Comparison of ENCODE assay signal across 17 mouse cellular contexts in the genomic region with DNA sequence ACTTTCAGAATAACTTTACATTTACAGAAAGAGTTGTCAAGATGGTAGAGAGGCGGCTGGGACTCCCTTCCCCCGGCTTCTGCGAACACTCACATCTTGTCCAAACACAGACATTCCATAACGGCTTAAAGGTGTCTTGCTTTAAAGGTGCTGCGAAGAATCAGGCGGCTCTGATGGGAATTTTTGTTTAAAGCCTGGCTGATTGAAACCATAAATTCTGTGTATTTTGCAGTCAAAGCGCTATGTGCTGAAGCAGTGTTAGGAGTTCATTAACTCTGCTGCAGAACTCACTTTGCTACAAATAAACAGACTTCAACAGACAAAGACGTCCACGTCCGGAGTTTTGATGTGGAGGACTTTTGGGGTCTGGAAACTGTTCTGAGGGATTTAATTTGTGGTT. TPM values are rescaled to one million over a fixed set of nuclear protein-coding genes. Genes with fewer than 3 reads are reported as not detected.
A peak's percentile ranks its signal among the peaks of the same experiment; 100 is the strongest.
DNase-seq lines count a peak whose midpoint lies in the region; ATAC-seq and TF ChIP-seq lines count a peak whose summit lies in the region.
"Had no signal": no experiment of that assay in that cellular context is flagged by ENCODE, and none has a peak within 500 bp of the region (broad histone marks: within the 10 kb centered on the region; RNA-seq: fewer than 3 reads in every experiment).

No protein-coding gene starts in this region.

- no peak for DNase-seq in intestine, embryonic 14.5 days (ENCODE audit: low spot score)
- DNase-seq in midbrain, embryonic 11.5 days (ENCODE audit: low spot score, missing footprints), result peak; percentile 85
- no peak for DNase-seq in urinary bladder, postnatal 36 days (ENCODE audit: low spot score in 2 of 2)
- DNase-seq in ovary, postnatal 36 days (ENCODE audit: low spot score), result no peak
- DNase-seq: adrenal gland, postnatal 10 days; cerebellum, adult 8-10 months; kidney, postnatal 14 days; left cerebral cortex, postnatal 4 days; liver, postnatal 0 days; thymus, postnatal 14 days had no signal

- H3K27ac ChIP-seq in intestine, embryonic 14.5 days (ENCODE audit: low read depth), result peak overlapping the region; percentile 88
- no peak overlapping the region for H3K27ac ChIP-seq in intestine, postnatal 0 days (ENCODE audit: low read depth, low read length)
- no peak overlapping the region for H3K27ac ChIP-seq in midbrain, embryonic 11.5 days (ENCODE audit: low read depth, low read length)
- no peak overlapping the region for H3K27ac ChIP-seq in midbrain, embryonic 13.5 days
- peak overlapping the region; percentile 56 for H3K27ac ChIP-seq in intestine, embryonic 15.5 days
- H3K27ac ChIP-seq in stomach, embryonic 15.5 days, result peak overlapping the region; percentile 71
- H3K27ac ChIP-seq: neural tube, embryonic 13.5 days had no signal

- H3K9ac ChIP-seq in intestine, embryonic 14.5 days (ENCODE audit: low read length), result no peak overlapping the region; the same call in 1 of the 2 replicates
- no peak overlapping the region for H3K9ac ChIP-seq in intestine, postnatal 0 days (ENCODE audit: low read depth, low read length)
- H3K9ac ChIP-seq in midbrain, embryonic 11.5 days (ENCODE audit: low read length), result no peak overlapping the region
- no peak overlapping the region for H3K9ac ChIP-seq in midbrain, embryonic 13.5 days (replicated peaks)
- H3K9ac ChIP-seq in intestine, embryonic 15.5 days, result no peak overlapping the region
- no peak overlapping the region for H3K9ac ChIP-seq in stomach, embryonic 15.5 days
- H3K9ac ChIP-seq: liver, postnatal 0 days; neural tube, embryonic 13.5 days had no signal

- H3K36me3 ChIP-seq in intestine, embryonic 14.5 days (ENCODE audit: control insufficient read depth, insufficient read depth, low read length), result no peaks in the 10 kb centered on the region
- H3K36me3 ChIP-seq in intestine, postnatal 0 days (ENCODE audit: control insufficient read depth, insufficient read depth), result no peaks in the 10 kb centered on the region
- H3K36me3 ChIP-seq in midbrain, embryonic 11.5 days (ENCODE audit: control insufficient read depth, insufficient read depth, low read length), result no peaks in the 10 kb centered on the region
- H3K36me3 ChIP-seq in midbrain, embryonic 13.5 days, result no peaks in the 10 kb centered on the region
- no peaks in the 10 kb centered on the region for H3K36me3 ChIP-seq in intestine, embryonic 15.5 days
- H3K36me3 ChIP-seq in stomach, embryonic 15.5 days, result no peaks in the 10 kb centered on the region
- H3K36me3 ChIP-seq: neural tube, embryonic 13.5 days had no signal

- ATAC-seq in intestine, embryonic 14.5 days (replicated peaks; ENCODE audit: low FRiP score, low TSS enrichment, low read depth), result no peak
- ATAC-seq in intestine, postnatal 0 days, result no peak
- ATAC-seq in midbrain, embryonic 11.5 days (ENCODE audit: low FRiP score), result no peak
- ATAC-seq in midbrain, embryonic 13.5 days, result no peak
- ATAC-seq in intestine, embryonic 15.5 days, result 0 out of 2 replicates have a peak, but pooled peaks have one; percentile 35
- ATAC-seq in stomach, embryonic 15.5 days (ENCODE audit: insufficient read depth, low FRiP score, low read depth), result peak; percentile 25; the same call in 1 of the 2 replicates
- ATAC-seq: hindbrain, embryonic 16.5 days; liver, postnatal 0 days had no signal

- no peaks in the 10 kb centered on the region for H3K27me3 ChIP-seq in intestine, embryonic 14.5 days (replicated peaks; ENCODE audit: control insufficient read depth, insufficient read depth, low read length)
- no peaks in the 10 kb centered on the region for H3K27me3 ChIP-seq in intestine, postnatal 0 days (replicated peaks; ENCODE audit: control insufficient read depth, insufficient read depth, low read length)
- no peaks in the 10 kb centered on the region for H3K27me3 ChIP-seq in midbrain, embryonic 11.5 days (ENCODE audit: control insufficient read depth, insufficient read depth, low read length)
- no peaks in the 10 kb centered on the region for H3K27me3 ChIP-seq in midbrain, embryonic 13.5 days
- H3K27me3 ChIP-seq in intestine, embryonic 15.5 days (replicated peaks), result no peaks in the 10 kb centered on the region
- no peaks in the 10 kb centered on the region for H3K27me3 ChIP-seq in stomach, embryonic 15.5 days (replicated peaks)
- H3K27me3 ChIP-seq: neural tube, embryonic 13.5 days had no signal

- no peaks in the 10 kb centered on the region for H3K9me3 ChIP-seq in intestine, embryonic 14.5 days (ENCODE audit: control insufficient read depth, low read length)
- H3K9me3 ChIP-seq in intestine, postnatal 0 days (ENCODE audit: control insufficient read depth), result no peaks in the 10 kb centered on the region
- no peaks in the 10 kb centered on the region for H3K9me3 ChIP-seq in midbrain, embryonic 11.5 days (ENCODE audit: control insufficient read depth, low read length)
- no peaks in the 10 kb centered on the region for H3K9me3 ChIP-seq in midbrain, embryonic 13.5 days
- H3K9me3 ChIP-seq in intestine, embryonic 15.5 days, result no peaks in the 10 kb centered on the region
- H3K9me3 ChIP-seq in stomach, embryonic 15.5 days, result no peaks in the 10 kb centered on the region
- H3K9me3 ChIP-seq: neural tube, embryonic 13.5 days had no signal

- peak overlapping the region; percentile 22; the same call in 1 of the 2 replicates for H3K4me2 ChIP-seq in intestine, embryonic 14.5 days (ENCODE audit: low read length)
- H3K4me2 ChIP-seq in intestine, postnatal 0 days (replicated peaks; ENCODE audit: low read depth), result no peak overlapping the region
- H3K4me2 ChIP-seq in midbrain, embryonic 11.5 days, result no peak overlapping the region
- no peak overlapping the region for H3K4me2 ChIP-seq in midbrain, embryonic 13.5 days (replicated peaks)
- H3K4me2 ChIP-seq in intestine, embryonic 15.5 days (replicated peaks), result no peak overlapping the region
- no peak overlapping the region for H3K4me2 ChIP-seq in stomach, embryonic 15.5 days
- H3K4me2 ChIP-seq: neural tube, embryonic 13.5 days had no signal

- H3K4me1 ChIP-seq in intestine, embryonic 14.5 days (replicated peaks; ENCODE audit: control insufficient read depth, insufficient read depth, low read length), result peaks cover 27% of the 10 kb centered on the region
- H3K4me1 ChIP-seq in intestine, postnatal 0 days (replicated peaks; ENCODE audit: control insufficient read depth, insufficient read depth, low read length), result no peaks in the 10 kb centered on the region; the same call in 1 of the 2 replicates
- 0 out of 2 replicates have a peak, but pooled peaks cover 2% of the 10 kb centered on the region for H3K4me1 ChIP-seq in midbrain, embryonic 11.5 days (ENCODE audit: control insufficient read depth, insufficient read depth, low read length)
- H3K4me1 ChIP-seq in midbrain, embryonic 13.5 days (replicated peaks), result peaks cover 3% of the 10 kb centered on the region; the same call in 1 of the 2 replicates
- H3K4me1 ChIP-seq in intestine, embryonic 15.5 days (replicated peaks), result peaks cover 21% of the 10 kb centered on the region; the same call in 1 of the 2 replicates
- peaks cover 4% of the 10 kb centered on the region for H3K4me1 ChIP-seq in stomach, embryonic 15.5 days

- TF ChIP-seq CTCF in intestine, postnatal 0 days (IDR thresholded peaks at IDR 0.05; ENCODE audit: low read depth), result no peak

- H3K4me3 ChIP-seq in intestine, embryonic 14.5 days (ENCODE audit: low read depth, low read length), result no peak overlapping the region
- H3K4me3 ChIP-seq in intestine, postnatal 0 days (ENCODE audit: low read depth, low read length), result no peak overlapping the region
- no peak overlapping the region for H3K4me3 ChIP-seq in midbrain, embryonic 11.5 days (ENCODE audit: low read depth, low read length)
- no peak overlapping the region for H3K4me3 ChIP-seq in midbrain, embryonic 13.5 days (replicated peaks)
- H3K4me3 ChIP-seq in intestine, embryonic 15.5 days (replicated peaks), result no peak overlapping the region
- H3K4me3 ChIP-seq in stomach, embryonic 15.5 days (replicated peaks), result no peak overlapping the region
- H3K4me3 ChIP-seq: neural tube, embryonic 13.5 days had no signal

- WGBS in intestine, embryonic 14.5 days, result 24% methylated on average over 10 of the region's 10 CpGs
- WGBS in intestine, postnatal 0 days, result 54% methylated on average over 10 of the region's 10 CpGs
- WGBS in midbrain, embryonic 11.5 days, result 64% methylated on average over 10 of the region's 10 CpGs
- WGBS in midbrain, embryonic 13.5 days, result 69% methylated on average over 10 of the region's 10 CpGs
- 27% methylated on average over 10 of the region's 10 CpGs for WGBS in intestine, embryonic 15.5 days
- WGBS in stomach, embryonic 15.5 days, result 24% methylated on average over 10 of the region's 10 CpGs

RNA-seq across cellular contexts. Expression of gene Cpa2, which starts 3.1 kb away (rescaled TPM):
- 1.8 and 206 TPM in 2 replicates for polyA plus RNA-seq in intestine, embryonic 14.5 days (2014; fragmentation: Nextera tagmentation; extraction: Ambion mirVana)
- polyA plus RNA-seq in intestine, postnatal 0 days (2015; fragmentation: Nextera tagmentation; extraction: Ambion mirVana), result 2.9 and 3.3 TPM in 2 replicates
- polyA plus RNA-seq in midbrain, embryonic 11.5 days (2014; fragmentation: Nextera tagmentation; extraction: Ambion mirVana), result 13.0 and 15.5 TPM in 2 replicates
- polyA plus RNA-seq in midbrain, embryonic 13.5 days (2015; fragmentation: Nextera tagmentation; extraction: Ambion mirVana), result 7.1 and 8.5 TPM in 2 replicates
- 327 and 654 TPM in 2 replicates for polyA plus RNA-seq in intestine, embryonic 15.5 days (2015; fragmentation: Nextera tagmentation; extraction: Ambion mirVana)
- polyA plus RNA-seq in stomach, embryonic 15.5 days (2015; fragmentation: Nextera tagmentation; extraction: Ambion mirVana), result 765 and 1,219 TPM in 2 replicates

RNA-seq across cellular contexts. Expression of gene Ssmem1, which starts 28.6 kb away (rescaled TPM):
- not detected in 2 replicates for polyA plus RNA-seq in intestine, embryonic 14.5 days (2014; fragmentation: Nextera tagmentation; extraction: Ambion mirVana)
- polyA plus RNA-seq in intestine, postnatal 0 days (2015; fragmentation: Nextera tagmentation; extraction: Ambion mirVana), result not detected in 2 replicates
- 0.49 and 0.68 TPM in 2 replicates for polyA plus RNA-seq in midbrain, embryonic 11.5 days (2014; fragmentation: Nextera tagmentation; extraction: Ambion mirVana)
- 0.31 TPM in 1 of 2 replicates, not detected in the other for polyA plus RNA-seq in midbrain, embryonic 13.5 days (2015; fragmentation: Nextera tagmentation; extraction: Ambion mirVana)
- not detected in 2 replicates for polyA plus RNA-seq in intestine, embryonic 15.5 days (2015; fragmentation: Nextera tagmentation; extraction: Ambion mirVana)
- 0.09 TPM in 1 of 2 replicates, not detected in the other for polyA plus RNA-seq in stomach, embryonic 15.5 days (2015; fragmentation: Nextera tagmentation; extraction: Ambion mirVana)
- polyA plus RNA-seq: liver, postnatal 0 days; neural tube, embryonic 13.5 days had no signal

RNA-seq across cellular contexts. Expression of gene Tmem209, which starts 28.7 kb away (rescaled TPM):
- polyA plus RNA-seq in intestine, embryonic 14.5 days (2014; fragmentation: Nextera tagmentation; extraction: Ambion mirVana), result 40.9 and 43.6 TPM in 2 replicates
- 10.2 and 11.2 TPM in 2 replicates for polyA plus RNA-seq in intestine, postnatal 0 days (2015; fragmentation: Nextera tagmentation; extraction: Ambion mirVana)
- polyA plus RNA-seq in midbrain, embryonic 11.5 days (2014; fragmentation: Nextera tagmentation; extraction: Ambion mirVana), result 46.0 and 58.1 TPM in 2 replicates
- 42.0 and 42.1 TPM in 2 replicates for polyA plus RNA-seq in midbrain, embryonic 13.5 days (2015; fragmentation: Nextera tagmentation; extraction: Ambion mirVana)
- 31.5 and 33.6 TPM in 2 replicates for polyA plus RNA-seq in intestine, embryonic 15.5 days (2015; fragmentation: Nextera tagmentation; extraction: Ambion mirVana)
- polyA plus RNA-seq in stomach, embryonic 15.5 days (2015; fragmentation: Nextera tagmentation; extraction: Ambion mirVana), result 28.5 and 33.7 TPM in 2 replicates

RNA-seq across cellular contexts. Expression of gene Cpa4, which starts 29.9 kb away (rescaled TPM):
- 0.73 and 0.93 TPM in 2 replicates for polyA plus RNA-seq in intestine, embryonic 14.5 days (2014; fragmentation: Nextera tagmentation; extraction: Ambion mirVana)
- 0.04 and 0.07 TPM in 2 replicates for polyA plus RNA-seq in intestine, postnatal 0 days (2015; fragmentation: Nextera tagmentation; extraction: Ambion mirVana)
- 2.1 and 2.2 TPM in 2 replicates for polyA plus RNA-seq in midbrain, embryonic 11.5 days (2014; fragmentation: Nextera tagmentation; extraction: Ambion mirVana)
- polyA plus RNA-seq in midbrain, embryonic 13.5 days (2015; fragmentation: Nextera tagmentation; extraction: Ambion mirVana), result 2.4 and 2.5 TPM in 2 replicates
- 0.59 and 0.77 TPM in 2 replicates for polyA plus RNA-seq in intestine, embryonic 15.5 days (2015; fragmentation: Nextera tagmentation; extraction: Ambion mirVana)
- polyA plus RNA-seq in stomach, embryonic 15.5 days (2015; fragmentation: Nextera tagmentation; extraction: Ambion mirVana), result 0.83 TPM in 2 replicates
- polyA plus RNA-seq: gonadal fat pad, adult 2 months; liver, postnatal 0 days had no signal

Comparison
In these comparisons a context has a peak if more than half of its experiments do, and no peak if none do; other contexts are left out.
1. ATAC-seq: peak in intestine, embryonic 15.5 days (single experiment) and stomach, embryonic 15.5 days (single experiment); none in intestine, embryonic 14.5 days (single experiment), intestine, postnatal 0 days (single experiment), midbrain, embryonic 11.5 days (single experiment) and midbrain, embryonic 13.5 days (single experiment).
2. H3K27ac ChIP-seq: peak in intestine, embryonic 14.5 days (single experiment), intestine, embryonic 15.5 days (single experiment) and stomach, embryonic 15.5 days (single experiment); none in intestine, postnatal 0 days (single experiment), midbrain, embryonic 11.5 days (single experiment) and midbrain, embryonic 13.5 days (single experiment).